Mouse (Mus musculus) central nervous system, embryonic 18 days (tissue): ENCODE measurements around the gene Cped1. TPM values are rescaled to one million over a fixed set of nuclear protein-coding genes. Genes with fewer than 3 reads are reported as not detected.

Experiments used
- polyA plus RNA-seq: library from polyadenylated mRNA; depleted of rRNA; stranded (reverse); fragments of >200 nt; gene quantifications from 2 replicates; pipeline ENCODE4 v1.2.3, GENCODE M21; 2012; rRNA removed

Gene Cped1
- polyA plus RNA-seq = 2.3 and 2.6 TPM in 2 replicates

GRCm38 (mm10) chr6:21985732-21986540, at the start of gene Cped1:
Cped1 (plus strand) TSS chr6:21985916.

GRCm38 (mm10) chr6:21949226-21949731, 36.4 kb upstream of the Cped1 start, which contains the start of gene Ing3:
Ing3 (plus strand) TSS chr6:21949571.

GRCm38 (mm10) chr6:22288004-22288736, 302.5 kb downstream of the Cped1 start, which contains the start of gene Wnt16:
Wnt16 (plus strand) TSS chr6:22288227.

Other genes with a start within 250 kb of the Cped1 start
- gene Tspan12, start 133.4 kb upstream of the Cped1 start, polyA plus RNA-seq = 13.6 and 15.8 TPM in 2 replicates
- 19.1 and 19.7 TPM in 2 replicates for gene Ing3, start 36.3 kb upstream of the Cped1 start, polyA plus RNA-seq